Mouse (Mus musculus): ENCODE results near the gene Dis3. TPM values are rescaled to one million over a fixed set of nuclear protein-coding genes. Genes with fewer than 3 reads are reported as not detected.

The Dis3 gene
- polyA plus RNA-seq (2017; shearing (Covaris generic)): 10 to 100 TPM; 33.3 to 33.9 TPM

GRCm38 (mm10) chr14:99099267-99099966, at the start of gene Dis3, which contains the start of gene Pibf1:
Gene Dis3 (minus strand): TSS chr14:99099770.
Gene Pibf1 (plus strand): TSS chr14:99099424.

GRCm38 (mm10) chr14:99046031-99046781, 53.4 kb downstream of the Dis3 start, which contains the start of the genes Mzt1 and Bora:
Gene Mzt1 (minus strand): TSS chr14:99046134.
Gene Bora (plus strand): TSS chr14:99046222.

Other genes with a start within 250 kb of the Dis3 start
- gene Rpl36a-ps1, start 105.5 kb downstream of the Dis3 start, polyA plus RNA-seq (2017; shearing (Covaris generic)): 1 to 10 TPM; 5.3 to 6.4 TPM
- 10 to 100 TPM; 44.0 to 52.8 TPM for gene Mzt1, start 53.6 kb downstream of the Dis3 start, polyA plus RNA-seq (2017; shearing (Covaris generic))
- 10 to 100 TPM; 26.1 to 33.2 TPM for gene Bora, start 53.5 kb downstream of the Dis3 start, polyA plus RNA-seq (2017; shearing (Covaris generic))
- gene Pibf1, start 346 bp downstream of the Dis3 start, polyA plus RNA-seq (2017; shearing (Covaris generic)): 10 to 100 TPM; 21.2 to 25.7 TPM
- gene Klf5, start 198.9 kb upstream of the Dis3 start, polyA plus RNA-seq (2017; shearing (Covaris generic)): 1 to 10 TPM in 1 of 2 experiments, under 1 TPM in 1; 0.20 to 1.4 TPM

All from inflammation-experienced regulatory T-cells (primary cell).